Mouse (Mus musculus) inflammation-experienced regulatory T-cells, adult 16 weeks (primary cell): Measurements from ENCODE around the gene Epc2. TPM values are rescaled to one million over a fixed set of nuclear protein-coding genes. Genes with fewer than 3 reads are reported as not detected.

Experiments
- polyA plus RNA-seq: library from polyadenylated mRNA; unstranded; fragments of 100-300 nt; shearing (Covaris generic); gene quantifications from one replicate; pipeline ENCODE4 v1.2.1, GENCODE M21; 2017

Epc2 gene
- polyA plus RNA-seq = 6.8 TPM

DNA sequence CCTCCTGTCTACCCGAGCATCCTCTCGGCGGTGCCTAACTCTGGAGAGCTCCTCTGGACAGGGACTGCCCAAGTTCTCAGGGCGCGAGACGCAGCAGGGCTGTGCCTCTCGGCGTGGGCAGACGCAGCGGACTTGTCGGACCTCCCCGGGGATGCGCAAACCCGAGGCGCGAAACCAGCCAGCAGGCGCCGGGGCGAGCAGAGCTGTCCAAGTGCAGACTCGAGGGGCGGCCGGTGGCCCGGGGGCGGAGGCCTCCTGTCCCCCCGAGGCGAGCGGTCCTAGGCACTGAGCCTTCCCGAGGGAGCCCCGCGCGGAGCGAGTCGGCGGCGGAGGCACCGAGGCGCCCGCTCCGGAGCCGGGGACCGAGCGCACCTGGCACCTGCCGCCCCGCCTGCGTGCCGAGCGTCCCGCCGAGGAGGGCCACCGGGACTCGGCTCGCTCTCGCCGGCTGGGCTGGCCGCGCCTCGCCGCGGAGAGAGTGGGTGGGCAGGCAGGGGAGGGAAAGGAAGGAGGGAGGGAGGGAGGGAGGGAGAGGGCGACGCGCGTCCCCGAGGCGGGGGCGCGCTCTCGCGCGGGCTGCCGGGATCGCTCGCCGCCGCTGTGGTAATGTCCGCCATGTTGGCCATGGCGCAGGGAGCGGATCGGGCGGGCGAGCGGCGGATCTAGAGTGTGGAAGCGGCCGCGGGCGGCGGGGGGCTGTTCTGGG lies at the start of gene Epc2:
Epc2 (plus strand) TSS at position 556 of the 706 bp plus-strand sequence.

Other genes with a start within 250 kb of the Epc2 start
- 4.7 TPM for gene Kif5c, start 167.8 kb downstream of the Epc2 start, polyA plus RNA-seq